Mouse (Mus musculus) stomach, embryonic 16.5 days (tissue): ENCODE results near the gene Rpl27a. TPM values are rescaled to one million over a fixed set of nuclear protein-coding genes. Genes with fewer than 3 reads are reported as not detected.

Experiments used
- ATAC-seq: fragments of 200-750 bp; cut with Nextera tagmentation; 2 replicates; pipeline ENCODE4 v1.8.0; 2017; ENCODE audit warnings: moderate number of reproducible peaks, moderate TSS enrichment; ENCODE audit not compliant: insufficient read depth, low FRiP score
- H3K27ac ChIP-seq: fragments of 300-500 bp; sonication (generic); 2 replicates; pipeline ENCODE4 v1.5.1; 2014; ENCODE audit warnings: low read length
- H3K27me3 ChIP-seq: fragments of 300-500 bp; sonication (generic); 2 replicates; pipeline ENCODE4 v1.6.1; 2014; ENCODE audit warnings: low read length, control low read depth, mixed read lengths; ENCODE audit not compliant: control insufficient read depth, insufficient read depth
- H3K36me3 ChIP-seq: fragments of 300-500 bp; sonication (generic); 2 replicates; pipeline ENCODE4 v1.6.1; 2014; ENCODE audit warnings: low read length; ENCODE audit not compliant: control insufficient read depth, insufficient read depth
- H3K4me1 ChIP-seq: fragments of 300-500 bp; sonication (generic); 2 replicates; pipeline ENCODE4 v1.6.1; 2014; ENCODE audit warnings: low read length, control low read depth, mixed read lengths; ENCODE audit not compliant: control insufficient read depth, insufficient read depth
- H3K4me2 ChIP-seq: fragments of 300-500 bp; sonication (generic); 2 replicates; pipeline ENCODE4 v1.6.1; 2014; ENCODE audit warnings: low read depth, low read length, mixed read lengths
- H3K4me3 ChIP-seq: fragments of 300-500 bp; sonication (generic); replicated peaks from 2 replicates; pipeline ENCODE4 v1.5.1; 2014; ENCODE audit warnings: mild to moderate bottlenecking, low read length
- H3K9ac ChIP-seq: fragments of 300-500 bp; sonication (generic); 2 replicates; pipeline ENCODE4 v1.6.1; 2014; ENCODE audit warnings: low read length
- H3K9me3 ChIP-seq: fragments of 300-500 bp; sonication (generic); replicated peaks from 2 replicates; pipeline ENCODE4 v1.6.1; 2016; ENCODE audit warnings: low read length, control low read depth; ENCODE audit not compliant: control insufficient read depth
- WGBS: fragments of 180-500 bp; shearing (Covaris S2); extraction: QIAGEN DNeasy Blood & Tissue Kit; methylation state at CpG from one replicate; pipeline ENCODE4 v1.1.7; 2014; 5-methylcytosine and 5-hydroxymethylcytosine counted together
- microRNA-seq: library from miRNA; unstranded; fragments of <30 nt; microRNA quantifications from one replicate; pipeline ENCODE4, GENCODE M21; 2016
- polyA plus RNA-seq: library from polyadenylated mRNA; unstranded; fragments of >200 nt; fragmentation: Nextera tagmentation; extraction: Ambion mirVana; gene quantifications from 2 replicates; pipeline ENCODE4 v1.2.1, GENCODE M21; 2015

Rpl27a gene
- polyA plus RNA-seq, 1 experiment from 2014 or later, result 128 TPM

GRCm38 (mm10) chr7:109566327-109566726, 47.4 kb downstream of the Rpl27a start:
- H3K9ac ChIP-seq, result no peak overlapping the region
- no peak overlapping the region for H3K4me2 ChIP-seq
- no peak overlapping the region for H3K4me3 ChIP-seq
- no peak overlapping the region for H3K27ac ChIP-seq
- peaks cover 4% of the 10 kb centered on the region; the same call in 1 of the 2 replicates for H3K9me3 ChIP-seq
- no peak for ATAC-seq
- no peaks in the 10 kb centered on the region for H3K27me3 ChIP-seq
- peaks cover 17% of the 10 kb centered on the region for H3K4me1 ChIP-seq
- peaks cover 12% of the 10 kb centered on the region; the same call in 1 of the 2 replicates for H3K36me3 ChIP-seq

- 64% methylated on average over 11 of the region's 11 CpGs for WGBS
- H3K36me3 ChIP-seq, result peaks cover 12% of the 10 kb centered on the region; the same call in 1 of the 2 replicates
- peaks cover 4% of the 10 kb centered on the region; the same call in 1 of the 2 replicates for H3K9me3 ChIP-seq
- no peak overlapping the region for H3K4me3 ChIP-seq
- H3K4me1 ChIP-seq, result peaks cover 14% of the 10 kb centered on the region
- no peak overlapping the region for H3K4me2 ChIP-seq
- ATAC-seq, result no peak
- H3K27ac ChIP-seq, result no peak overlapping the region
- H3K9ac ChIP-seq, result no peak overlapping the region
- H3K27me3 ChIP-seq, result no peaks in the 10 kb centered on the region
Observed at GRCm38 (mm10) chr7:109566841-109567768, 48.2 kb downstream of the Rpl27a start.

- 75% methylated on average over 4 of the region's 4 CpGs for WGBS
- Histone ChIP-seq H3K27ac (no peak overlapping the region), H3K9me3 (peaks cover 4% of the 10 kb centered on the region; the same call in 1 of the 2 replicates), H3K9ac (no peak overlapping the region), H3K4me3 (no peak overlapping the region), H3K4me1 (peaks cover 3% of the 10 kb centered on the region), H3K4me2 (no peak overlapping the region), H3K36me3 (peaks cover 12% of the 10 kb centered on the region; the same call in 1 of the 2 replicates), H3K27me3 (no peaks in the 10 kb centered on the region)
- ATAC-seq, result no peak
Observed at GRCm38 (mm10) chr7:109568391-109568892, 49.5 kb downstream of the Rpl27a start.

Small RNA genes lying within 50 kb of the gene (microRNA-seq; reads per million reads assigned to microRNA genes)
- 0.50 reads per million for gene Gm47284

Other genes starting within 250 kb of the Rpl27a start
- 0.65 and 0.66 TPM in 2 replicates for gene Stk33, start 80.1 kb upstream of the Rpl27a start, polyA plus RNA-seq
- gene Trim66, start 11.0 kb upstream of the Rpl27a start, polyA plus RNA-seq, result 0.02 and 0.09 TPM in 2 replicates
- gene St5, start 184.5 kb downstream of the Rpl27a start, polyA plus RNA-seq, result 64.0 and 68.3 TPM in 2 replicates
- gene Akip1, start 184.5 kb downstream of the Rpl27a start, polyA plus RNA-seq, result 42.5 and 42.7 TPM in 2 replicates
- gene BC051019, start 204.7 kb downstream of the Rpl27a start, polyA plus RNA-seq, result 0.23 and 0.45 TPM in 2 replicates
- 0.21 TPM in 1 of 2 replicates, not detected in the other for gene Ascl3, start 212.6 kb downstream of the Rpl27a start, polyA plus RNA-seq
- 78.6 and 84.0 TPM in 2 replicates for gene Tmem9b, start 233.7 kb downstream of the Rpl27a start, polyA plus RNA-seq